Mouse (Mus musculus): ENCODE measurements around the gene Samd4.

DNA sequence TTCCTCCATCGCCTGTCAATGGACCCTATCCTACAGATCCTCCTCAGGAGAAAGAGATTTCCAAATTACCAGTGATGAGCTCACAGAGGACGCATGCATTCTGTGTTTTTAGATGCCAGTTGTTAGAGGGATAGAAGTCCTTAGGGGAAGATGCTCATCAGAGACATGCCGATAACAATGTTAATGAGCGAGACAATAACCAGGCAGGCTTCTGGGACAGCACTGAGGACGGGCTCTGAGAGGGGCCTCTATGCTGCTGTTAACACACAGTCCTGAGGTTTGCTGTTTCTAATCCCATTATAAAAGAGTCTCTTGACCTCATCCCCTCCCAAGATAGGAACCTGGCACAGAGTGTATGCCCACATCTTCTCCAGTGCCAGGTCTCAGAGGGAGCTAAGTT lies 171.2 kb downstream of the Samd4 start:
- no peak for TF ChIP-seq CTCF (IDR thresholded peaks at IDR 0.05; ENCODE audit: low read depth, low read length)
- TF ChIP-seq POLR2A (IDR thresholded peaks at IDR 0.05; ENCODE audit: extremely low read depth, insufficient read depth, low read length): no peak
